Mouse (Mus musculus) retina, postnatal 7 days (tissue): ENCODE results near the gene Dcun1d2.

Source experiments
- DNase-seq: peaks from one replicate; pipeline ENCODE4 v3.0.0-alpha.2; 2012; ENCODE audit warnings: low read depth, low spot score

Dcun1d2 gene

GRCm38 (mm10) chr8:13206290-13206689 is 81.6 kb downstream of the Dcun1d2 start:
- no peak for DNase-seq
